Mouse (Mus musculus): ENCODE results near the gene Nppc.
A peak's percentile ranks its signal among the peaks of the same experiment; 100 is the strongest.

Nppc gene

DNA sequence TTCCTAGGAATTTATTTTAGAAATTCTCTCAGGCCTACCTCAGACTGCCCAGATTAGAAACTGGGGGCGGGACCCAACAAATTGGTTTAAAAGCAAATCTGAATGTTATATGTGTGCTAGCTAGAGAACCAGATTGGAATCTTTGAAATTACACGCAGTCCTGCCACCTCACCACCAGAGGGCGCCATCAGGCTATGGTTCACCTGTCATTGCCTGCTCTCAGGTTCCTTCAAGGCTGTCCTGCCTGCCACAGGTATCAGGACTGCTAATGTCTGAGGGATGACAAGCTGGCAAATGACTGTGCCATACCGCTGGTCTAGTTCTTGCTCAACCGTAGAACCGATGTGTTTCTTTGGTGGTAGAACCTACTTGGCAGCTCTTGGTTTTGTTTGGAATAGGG, 20.1 kb downstream of the Nppc start:
- DNase-seq: peak; percentile 68

- no peak for DNase-seq
Measured at GRCm38 (mm10) chr1:86647517-86647916, 22.9 kb downstream of the Nppc start.

DNA sequence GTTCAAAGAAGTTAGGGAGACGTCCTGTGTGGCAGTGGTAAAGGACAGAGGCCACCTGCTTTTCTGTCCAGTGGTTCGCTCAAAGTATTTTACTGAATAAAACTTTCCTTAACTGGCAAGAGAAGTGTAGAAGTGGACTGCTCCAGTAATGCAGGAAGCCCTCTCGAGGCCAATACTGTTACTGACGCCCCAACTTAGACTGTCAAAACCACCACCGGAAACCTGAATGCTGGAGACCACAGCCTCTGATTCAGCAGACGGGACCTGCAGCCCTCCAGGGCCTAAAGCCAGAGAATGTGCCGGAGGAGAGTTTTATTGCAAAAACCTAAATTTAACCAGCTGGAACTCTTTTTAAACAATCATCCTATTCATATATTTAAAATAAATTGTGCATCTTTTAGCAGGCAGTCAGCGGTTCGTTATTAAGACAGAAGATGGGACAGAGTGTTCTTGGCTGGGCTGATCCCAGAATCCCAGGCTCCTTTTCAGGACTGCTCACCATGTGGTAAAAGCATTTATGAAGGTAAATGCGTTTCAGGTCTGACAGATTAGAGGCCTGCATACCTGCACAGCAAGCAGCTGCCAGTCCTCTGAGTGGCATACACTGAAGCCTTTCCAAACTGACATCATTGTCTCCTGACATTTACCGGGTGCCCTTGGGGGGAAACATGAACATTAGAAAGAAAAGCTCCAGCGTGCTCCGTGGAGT, 27.1 kb downstream of the Nppc start:
- DNase-seq: no peak

DNA sequence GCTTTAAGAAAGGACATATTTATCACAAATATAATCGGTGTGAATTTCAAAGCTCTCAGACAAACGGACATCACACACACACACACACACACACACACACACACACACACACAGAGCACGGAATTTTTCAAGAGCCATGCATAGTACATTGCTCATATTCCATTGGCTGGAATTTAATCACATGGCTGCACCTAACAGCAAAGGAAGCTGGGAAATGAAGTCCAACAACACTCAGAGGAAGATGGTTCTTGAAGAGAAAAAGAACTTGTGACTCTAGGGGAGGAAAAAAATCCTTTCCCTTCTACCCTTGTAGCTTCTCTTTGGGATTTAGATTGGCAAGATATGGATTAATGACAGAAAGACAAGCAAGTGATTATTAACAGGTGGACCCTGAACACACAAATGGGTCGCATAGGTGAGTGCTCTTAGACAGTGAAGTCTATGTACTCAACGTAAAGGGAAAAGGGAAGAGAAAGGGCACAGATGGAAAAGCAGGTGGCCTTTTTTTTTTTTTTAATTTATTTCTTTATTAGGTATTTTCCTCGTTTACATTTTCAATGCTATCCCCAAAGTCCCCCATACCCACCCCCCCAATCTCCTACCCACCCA, 35.5 kb downstream of the Nppc start:
- no peak for DNase-seq

DNA sequence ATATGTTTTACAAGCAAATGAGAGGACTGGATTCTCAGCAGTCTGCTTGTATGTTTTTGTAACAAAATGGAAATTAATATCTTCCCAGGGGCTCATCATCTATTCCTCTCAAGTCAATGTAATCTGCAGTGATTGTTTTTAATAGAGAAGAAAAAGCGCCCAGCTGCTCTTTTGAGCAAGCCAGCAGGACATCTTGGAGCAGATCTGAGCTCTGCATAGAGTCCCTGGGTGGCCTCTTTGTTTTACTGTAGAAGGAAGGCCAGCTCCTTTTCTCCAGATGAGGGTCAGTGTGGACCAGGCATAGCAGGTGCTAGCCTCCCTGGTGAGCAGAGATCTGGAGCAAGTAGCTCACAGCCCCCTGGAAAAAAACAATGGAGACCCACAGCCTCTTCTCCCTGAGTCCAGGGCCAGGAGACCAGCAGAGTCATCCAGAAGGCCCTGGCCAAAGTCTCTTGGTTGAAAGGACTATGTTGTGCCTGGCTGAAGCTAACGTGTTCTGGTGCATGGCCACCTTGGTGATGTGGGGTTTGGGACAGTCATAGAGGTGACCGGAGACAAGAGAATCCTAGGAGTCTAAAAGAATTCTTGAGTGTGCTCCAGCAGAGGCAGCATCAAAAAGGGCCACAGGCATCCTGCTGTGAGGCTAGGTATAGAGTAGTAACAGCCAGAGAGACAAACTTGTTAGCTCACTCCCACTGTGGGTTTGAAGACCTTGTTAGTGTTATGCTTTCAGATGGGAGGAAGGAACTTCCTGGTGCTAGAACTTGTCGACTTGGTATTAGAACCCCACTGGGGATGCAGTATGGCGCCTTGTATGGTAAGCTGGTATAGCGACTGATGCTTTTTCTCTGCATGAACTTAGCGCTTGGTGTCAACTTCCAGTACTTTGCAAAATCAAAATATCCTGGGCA, 36.3 kb downstream of the Nppc start:
- no peak for DNase-seq

GRCm38 (mm10) chr1:86633434-86633833, 36.9 kb downstream of the Nppc start:
- DNase-seq: no peak

GRCm38 (mm10) chr1:86632732-86633380, 37.5 kb downstream of the Nppc start:
- no peak for DNase-seq

DNA sequence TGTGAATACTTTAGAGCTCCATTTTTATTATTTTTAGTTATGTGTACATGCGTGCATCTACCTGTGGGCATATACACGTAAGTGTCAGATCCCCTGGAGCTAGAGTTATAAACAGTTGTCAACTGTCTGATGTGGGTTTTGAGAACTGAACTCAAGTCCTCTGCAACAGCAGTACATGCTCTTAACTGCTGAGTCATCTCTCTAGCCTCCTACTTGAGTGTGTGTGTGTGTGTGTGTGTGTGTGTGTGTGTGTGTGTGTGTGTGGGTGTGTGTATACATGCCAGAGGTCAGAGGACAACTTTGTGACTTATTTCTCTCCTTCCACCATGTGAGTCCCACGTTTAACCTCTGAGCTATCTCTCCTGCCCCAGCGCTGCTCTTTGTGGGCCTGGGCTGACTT, 39.8 kb downstream of the Nppc start:
- DNase-seq: no peak

GRCm38 (mm10) chr1:86629936-86630335, 40.4 kb downstream of the Nppc start:
- no peak for DNase-seq

GRCm38 (mm10) chr1:86628270-86628669, 42.1 kb downstream of the Nppc start:
- no peak for DNase-seq

DNA sequence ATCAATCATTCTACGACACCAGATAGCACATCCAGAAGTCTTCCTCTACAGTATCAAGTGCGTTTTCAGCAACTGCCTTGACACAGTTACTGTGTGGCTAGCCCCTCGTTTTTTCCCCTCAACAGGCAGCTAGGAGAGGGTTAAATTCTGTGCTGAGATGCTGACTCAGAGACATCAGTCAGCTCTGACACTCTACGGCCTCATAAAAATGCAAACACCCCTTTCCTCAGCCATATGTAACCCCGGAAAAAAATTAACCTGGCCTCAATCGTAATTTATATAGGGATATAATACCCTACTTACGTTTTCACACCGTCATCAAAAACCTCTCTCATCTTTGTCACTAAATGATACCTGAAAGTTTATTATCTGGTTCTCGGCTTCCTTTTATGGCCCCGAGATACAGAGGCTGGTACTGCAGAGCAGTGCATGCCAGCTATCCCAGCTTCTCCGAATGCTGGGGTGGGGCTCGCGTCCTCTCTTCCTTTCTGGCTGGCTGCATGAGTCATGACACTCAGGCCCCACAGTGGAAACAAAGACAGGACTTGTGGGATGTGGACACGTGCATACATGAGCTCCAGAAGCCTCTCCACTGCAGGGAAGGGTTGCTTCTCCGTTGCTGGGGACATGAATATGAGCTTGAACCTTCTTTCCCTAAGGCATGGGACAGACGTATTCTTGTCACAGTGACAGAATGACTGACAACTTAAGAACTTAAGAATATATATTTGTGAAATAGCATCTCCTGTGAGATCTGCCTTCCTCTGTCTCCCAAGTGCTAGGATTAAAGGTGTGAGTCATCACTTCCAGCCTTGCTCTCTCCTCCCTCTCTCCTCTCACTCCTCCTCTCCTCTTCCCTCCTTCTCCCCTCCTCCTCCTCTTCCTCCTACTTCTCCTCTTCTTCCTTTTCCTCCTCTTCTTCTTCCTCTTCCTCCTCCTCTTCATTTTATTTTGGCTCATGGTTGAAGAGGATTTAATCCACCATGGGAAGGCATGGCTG, 47.1 kb downstream of the Nppc start:
- no peak for DNase-seq

- no peak for DNase-seq
Measured at GRCm38 (mm10) chr1:86622296-86622695, 48.1 kb downstream of the Nppc start.

DNA sequence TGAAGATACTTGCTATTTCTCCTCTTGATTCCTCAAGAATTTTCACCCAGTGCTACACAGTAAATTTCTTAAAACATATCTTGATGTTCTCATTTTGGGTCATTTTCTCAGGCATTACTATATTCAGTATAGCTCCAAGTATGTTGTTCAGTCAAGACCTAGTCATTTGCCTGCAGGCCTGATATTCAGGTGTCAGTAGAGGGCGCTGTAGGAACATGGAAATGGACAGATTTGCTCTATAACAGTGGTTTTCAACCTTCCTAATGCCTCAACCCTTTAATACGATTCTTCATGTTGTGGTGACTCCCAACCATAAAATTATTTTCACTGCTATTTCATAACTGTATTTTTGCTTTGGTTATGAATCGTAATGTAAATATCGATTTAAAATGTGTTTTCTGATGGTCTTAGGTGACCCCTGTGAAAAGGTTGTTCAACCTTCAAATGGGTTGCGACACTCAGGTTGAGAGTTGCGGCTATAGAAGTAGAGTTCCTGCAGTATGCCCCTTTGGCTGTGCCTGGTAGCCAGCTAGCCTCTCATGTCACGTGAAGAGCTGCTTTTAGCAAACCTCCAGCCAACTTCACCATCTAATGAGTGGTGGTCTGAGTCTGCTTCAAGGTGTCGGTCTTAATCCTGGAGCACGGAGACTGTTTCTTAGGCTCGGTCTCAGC, 51.8 kb downstream of the Nppc start:
- peak; percentile 61 for DNase-seq

All from liver (tissue).